In genomic region chr2:128095270-128095669, GRCm38 (mm10) we compare ENCODE assay signal across 13 mouse cellular contexts.
"Had no signal": no experiment of that assay in that cellular context is flagged by ENCODE, and none has a peak within 500 bp of the region (broad histone marks: within the 10 kb centered on the region; RNA-seq: fewer than 3 reads in every experiment).

No protein-coding gene starts in this region.

- H3K36me3 ChIP-seq: limb, embryonic 15.5 days; liver, embryonic 13.5 days; midbrain, embryonic 12.5 days; neural tube, embryonic 13.5 days; stomach, embryonic 15.5 days had no signal

- H3K9me3 ChIP-seq: limb, embryonic 15.5 days; liver, embryonic 13.5 days; midbrain, embryonic 12.5 days; neural tube, embryonic 13.5 days; stomach, embryonic 15.5 days had no signal

- ATAC-seq: inflammation-experienced regulatory T-cells, adult 6 months; midbrain, embryonic 16.5 days had no signal

- H3K27me3 ChIP-seq: limb, embryonic 15.5 days; liver, embryonic 13.5 days; midbrain, embryonic 12.5 days; neural tube, embryonic 13.5 days; stomach, embryonic 15.5 days had no signal

- H3K27ac ChIP-seq: limb, embryonic 15.5 days; liver, embryonic 13.5 days; midbrain, embryonic 12.5 days; neural tube, embryonic 13.5 days; stomach, embryonic 15.5 days had no signal

- H3K4me1 ChIP-seq: limb, embryonic 15.5 days had no signal

- DNase-seq: layer of hippocampus, adult 9-11 months; layer of hippocampus, postnatal 36 days; liver, embryonic 13.5 days; lung, adult 18-20 months; right cerebral cortex, postnatal 14 days; thymus, adult 2 months; thymus, postnatal 36 days had no signal

- H3K4me2 ChIP-seq: limb, embryonic 15.5 days; liver, embryonic 13.5 days; midbrain, embryonic 12.5 days; neural tube, embryonic 13.5 days; stomach, embryonic 15.5 days had no signal

- H3K9ac ChIP-seq: limb, embryonic 15.5 days; liver, embryonic 13.5 days; midbrain, embryonic 12.5 days; neural tube, embryonic 13.5 days; stomach, embryonic 15.5 days had no signal

- H3K4me3 ChIP-seq: limb, embryonic 15.5 days; liver, embryonic 13.5 days; midbrain, embryonic 12.5 days; neural tube, embryonic 13.5 days; stomach, embryonic 15.5 days had no signal
